Mouse (Mus musculus) small intestine, adult 2 months (tissue): ENCODE data around the gene Cldn7.

Source experiments
- CTCF ChIP-seq: fragments of 200-500 bp; IDR thresholded peaks from 2 replicates; pipeline ENCODE4 v1.5.1; 2012; ENCODE audit warnings: low read depth, mild to moderate bottlenecking, control low read depth, inconsistent platforms, low read length, moderate library complexity, mixed read lengths; ENCODE audit not compliant: insufficient replicate concordance, insufficient read length; ENCODE audit errors: extremely low read depth
- POLR2A ChIP-seq: fragments of 200-500 bp; IDR thresholded peaks from 2 replicates; pipeline ENCODE4 v1.6.1; 2012; ENCODE audit warnings: low read depth, mild to moderate bottlenecking, control low read depth, inconsistent platforms, low read length, moderate library complexity

DNA sequence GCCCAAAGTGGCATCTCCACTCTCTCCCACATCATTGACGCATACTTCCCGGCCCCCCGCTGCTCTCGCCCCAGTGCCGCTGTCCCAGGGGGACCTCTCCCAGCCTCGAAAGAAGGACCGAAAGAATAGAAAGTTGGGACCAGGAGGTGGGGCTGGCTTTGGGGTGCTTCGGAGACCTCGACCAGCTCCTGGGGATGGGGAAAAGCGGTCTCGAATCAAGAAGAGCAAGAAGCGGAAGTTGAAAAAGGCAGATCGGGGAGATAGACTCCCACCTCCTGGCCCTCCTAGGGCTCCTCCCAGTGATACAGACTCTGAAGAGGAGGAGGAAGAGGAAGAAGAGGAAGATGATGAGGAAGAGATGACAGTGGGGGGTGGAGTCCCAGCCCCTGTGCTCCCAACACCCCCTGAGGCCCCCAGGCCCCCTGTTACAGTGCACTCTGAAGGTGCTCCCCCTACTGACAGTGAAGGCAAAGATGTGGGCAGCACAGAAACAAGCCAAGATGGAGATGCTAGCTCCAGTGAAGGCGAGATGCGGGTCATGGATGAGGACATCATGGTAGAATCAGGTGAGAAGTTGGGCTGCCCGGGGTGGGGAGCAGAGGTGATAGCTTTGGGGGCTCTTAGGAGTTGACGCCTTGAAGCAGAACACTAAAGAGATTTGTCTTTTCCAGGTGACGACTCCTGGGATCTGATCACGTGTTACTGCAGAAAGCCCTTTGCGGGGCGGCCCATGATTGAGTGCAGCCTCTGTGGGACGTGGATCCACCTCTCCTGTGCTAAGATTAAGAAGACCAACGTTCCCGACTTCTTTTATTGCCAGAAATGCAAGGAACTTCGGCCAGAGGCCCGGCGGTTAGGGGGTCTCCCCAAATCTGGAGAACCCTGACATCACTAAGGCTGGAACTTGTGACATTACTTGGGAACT lies 34.2 kb downstream of the Cldn7 start:
- peak; percentile 11; the same call in 1 of the 2 replicates for TF ChIP-seq CTCF
- TF ChIP-seq POLR2A = no peak
